Mouse (Mus musculus) heart, adult 2 months (tissue): ENCODE measurements around the gene Cd247. TPM values are rescaled to one million over a fixed set of nuclear protein-coding genes. Genes with fewer than 3 reads are reported as not detected.

Experiments used
- DNase-seq, 2 experiments: peaks; one replicate each; pipeline ENCODE4 v3.0.0; 2021
- H3K27ac ChIP-seq: fragments of 200-600 bp; 2 replicates; pipeline ENCODE4 v1.8.1; 2022
- H3K27me3 ChIP-seq: fragments of 200-500 bp; 2 replicates; pipeline ENCODE4 v1.6.1; 2012; ENCODE audit warnings: mild to moderate bottlenecking, low read length, inconsistent platforms, mixed read lengths; ENCODE audit not compliant: control insufficient read depth, insufficient read depth
- H3K36me3 ChIP-seq: fragments of 200-500 bp; 2 replicates; pipeline ENCODE4 v1.6.1; 2012; ENCODE audit warnings: low read length, inconsistent platforms; ENCODE audit not compliant: control insufficient read depth, insufficient read depth
- H3K4me1 ChIP-seq: fragments of 200-500 bp; 2 replicates; pipeline ENCODE4 v1.6.1; 2011; ENCODE audit warnings: low read length; ENCODE audit not compliant: control insufficient read depth, insufficient read depth
- H3K4me3 ChIP-seq: fragments of 200-600 bp; 2 replicates; pipeline ENCODE4 v1.8.1; 2022
- H3K79me2 ChIP-seq: fragments of 200-500 bp; replicated peaks from 2 replicates; pipeline ENCODE4 v1.6.1; 2012; ENCODE audit warnings: mild to moderate bottlenecking, inconsistent platforms, low read length, moderate library complexity, mixed read lengths; ENCODE audit not compliant: control insufficient read depth, insufficient read depth
- H3K9ac ChIP-seq: fragments of 200-500 bp; 2 replicates; pipeline ENCODE4 v1.6.1; 2012; ENCODE audit warnings: low read depth, mild to moderate bottlenecking, control low read depth, inconsistent platforms, low read length, mixed read lengths
- CTCF ChIP-seq: fragments of 200-600 bp; IDR thresholded peaks from 2 replicates; pipeline ENCODE4 v1.8.1; 2022; ENCODE audit warnings: antibody characterized with exemption, mild to moderate bottlenecking, moderate library complexity
- EP300 ChIP-seq: fragments of 200-500 bp; IDR thresholded peaks from 2 replicates; pipeline ENCODE4 v1.6.1; 2011; ENCODE audit warnings: low read depth, low read length, control low read depth; ENCODE audit not compliant: insufficient read depth
- POLR2A ChIP-seq: fragments of 200-500 bp; IDR thresholded peaks from 2 replicates; pipeline ENCODE4 v1.6.1; 2011; ENCODE audit warnings: mild to moderate bottlenecking, low read depth, low read length, control low read depth; ENCODE audit not compliant: insufficient read depth
- WGBS: fragments of 180-500 bp; shearing (Covaris S2); methylation state at CpG from one replicate; pipeline ENCODE4 v1.1.7; 2018; 5-methylcytosine and 5-hydroxymethylcytosine counted together
- intact Hi-C: fragments of 180-260 bp; cut with DNase I; formaldehyde crosslinking; loops from one replicate; pipeline ENCODE4 v1.15.1; 2025
- polyA plus RNA-seq: library from polyadenylated mRNA; depleted of rRNA; stranded (reverse); fragments of >200 nt; gene quantifications from 2 replicates; pipeline ENCODE4 v1.2.3, GENCODE M21; 2012; rRNA removed
- total RNA-seq, 2 experiments: library from RNA; stranded (reverse); gene quantifications; 2 replicates each; pipeline ENCODE4 v1.2.3; 2021

The Cd247 gene
- total and polyA plus RNA-seq, 3 experiments, result 0.52 to 2.4 (median 0.76) TPM

- Histone ChIP-seq H3K79me2 (0 out of 2 replicates have a peak, but pooled peaks cover 1% of the 10 kb centered on the region), H3K4me3 (no peak overlapping the region), H3K9ac (no peak overlapping the region), H3K36me3 (peaks cover 2% of the 10 kb centered on the region; the same call in 1 of the 2 replicates), H3K27me3 (no peaks in the 10 kb centered on the region), H3K4me1 (no peaks in the 10 kb centered on the region), H3K27ac (no peak overlapping the region)
- DNase-seq, result no peak
- WGBS, result 78% methylated on average over 2 of the region's 2 CpGs
- TF ChIP-seq CTCF (no peak), EP300 (no peak), POLR2A (no peak)
- intact Hi-C loops, result no loop called here
These were observed 136.7 kb downstream of the Cd247 start for GRCm38 (mm10) chr1:165925207-165925606.

Other genes starting within 250 kb of the Cd247 start
- 10 to 100 TPM; 15.1 to 19.7 TPM for gene Mpzl1, start 154.1 kb upstream of the Cd247 start, total RNA-seq
- gene Mpzl1, start 154.1 kb upstream of the Cd247 start, polyA plus RNA-seq, result 18.3 and 25.6 TPM in 2 replicates
- gene Rcsd1, start 78.9 kb upstream of the Cd247 start, total RNA-seq, result 10 to 100 TPM; 68.7 to 81.5 TPM
- 57.2 and 86.2 TPM in 2 replicates for gene Rcsd1, start 78.9 kb upstream of the Cd247 start, polyA plus RNA-seq
- 10 to 100 TPM; 85.7 to 93.3 TPM for gene Creg1, start 24.9 kb upstream of the Cd247 start, total RNA-seq
- gene Creg1, start 24.9 kb upstream of the Cd247 start, polyA plus RNA-seq, result 77.2 and 121 TPM in 2 replicates
- 10 to 100 TPM in 1 of 2 experiments, 1 to 10 TPM in 1; 8.2 to 11.4 TPM for gene Pou2f1, start 214.0 kb downstream of the Cd247 start, total RNA-seq
- 7.6 and 8.6 TPM in 2 replicates for gene Pou2f1, start 214.0 kb downstream of the Cd247 start, polyA plus RNA-seq